Mouse (Mus musculus): ENCODE data around the gene Iscu.

DNA sequence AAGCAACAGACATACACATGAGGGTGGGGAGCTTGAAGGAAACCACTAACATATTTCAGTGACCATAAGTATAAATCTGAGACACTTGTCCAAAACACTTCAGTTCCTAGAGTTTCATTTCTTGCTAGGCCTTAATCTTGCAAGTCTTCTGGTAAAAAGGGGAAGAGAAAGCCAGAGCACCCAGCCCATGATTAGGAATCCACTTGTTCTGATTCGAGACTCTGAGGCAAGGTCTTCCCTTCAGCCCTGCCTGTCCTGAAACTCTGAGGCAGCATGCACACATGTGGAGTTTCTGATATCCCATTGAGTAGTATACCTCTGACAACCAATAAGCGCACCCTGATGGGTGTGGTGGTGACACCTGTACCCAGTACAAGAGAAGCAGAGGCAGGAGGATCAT is 11.0 kb upstream of the Iscu start:
- no peak for TF ChIP-seq CTCF (IDR thresholded peaks at IDR 0.05; ENCODE audit: extremely low read depth, insufficient read depth, low read length)
- TF ChIP-seq POLR2A (IDR thresholded peaks at IDR 0.05; ENCODE audit: extremely low read depth, insufficient read depth, low read length): no peak

Measured in cortical plate, adult 2 months (tissue).